Mouse (Mus musculus) ES-E14 (cell line): ENCODE data around the gene Bcl6b. TPM values are rescaled to one million over a fixed set of nuclear protein-coding genes. Genes with fewer than 3 reads are reported as not detected.
A peak's percentile ranks its signal among the peaks of the same experiment; 100 is the strongest.

Experiments
- DNase-seq: peaks from one replicate; pipeline ENCODE4 v3.0.0-alpha.2; 2013; ENCODE audit warnings: low read depth, low spot score
- H3K27ac ChIP-seq: 2 replicates; pipeline ENCODE4 v1.5.1; 2012; ENCODE audit warnings: low read depth, mild to moderate bottlenecking, low read length, moderate library complexity, mixed read lengths; ENCODE audit not compliant: poor library complexity, insufficient read depth, severe bottlenecking
- H3K36me3 ChIP-seq: 2 replicates; pipeline ENCODE4 v1.6.1; 2012; ENCODE audit warnings: mild to moderate bottlenecking, low read length, moderate library complexity, mixed read lengths; ENCODE audit not compliant: control insufficient read depth, poor library complexity, insufficient read depth, severe bottlenecking
- H3K4me1 ChIP-seq, 2 experiments: fragments of 150-350 bp in 1 of 2; sonication (generic) in 1 of 2; 2 replicates each; pipeline ENCODE4 v1.6.1; 2012; ENCODE audit warnings: low read length in 2 of 2, mild to moderate bottlenecking in 1 of 2, mixed read lengths in 1 of 2; ENCODE audit not compliant: control insufficient read depth in 2 of 2, insufficient read depth in 2 of 2, poor library complexity in 1 of 2
- H3K4me3 ChIP-seq, 2 experiments: fragments of 150-350 bp in 1 of 2; sonication (generic) in 1 of 2; 2 replicates each; pipeline ENCODE4 v1.5.1; 2012; ENCODE audit warnings: low read length in 2 of 2, low read depth in 1 of 2, mild to moderate bottlenecking in 1 of 2, mixed read lengths in 1 of 2; ENCODE audit not compliant: insufficient read depth in 1 of 2, poor library complexity in 1 of 2, severe bottlenecking in 1 of 2
- H3K9ac ChIP-seq: 2 replicates; pipeline ENCODE4 v1.6.1; 2012; ENCODE audit warnings: low read depth, mild to moderate bottlenecking, low read length, mixed read lengths; ENCODE audit not compliant: poor library complexity, insufficient read depth, severe bottlenecking
- H3K9me3 ChIP-seq: fragments of 150-350 bp; sonication (generic); 2 replicates; pipeline ENCODE4 v1.6.1; 2012; ENCODE audit warnings: low read depth, mild to moderate bottlenecking, low read length; ENCODE audit not compliant: control insufficient read depth, insufficient read depth
- CHD2 ChIP-seq: IDR thresholded peaks from 2 replicates; pipeline ENCODE4 v1.6.1; 2014; ENCODE audit warnings: mild to moderate bottlenecking, low read depth, low read length, inconsistent platforms
- HCFC1 ChIP-seq: IDR thresholded peaks from 2 replicates; pipeline ENCODE4 v1.6.1; 2012; ENCODE audit warnings: low read length, inconsistent platforms, borderline replicate concordance; ENCODE audit not compliant: insufficient read depth
- MAFK ChIP-seq: IDR thresholded peaks from 2 replicates; pipeline ENCODE4 v1.6.1; 2014; ENCODE audit warnings: mild to moderate bottlenecking, low read depth, low read length, inconsistent platforms; ENCODE audit not compliant: insufficient read depth
- ZC3H11A ChIP-seq: IDR thresholded peaks from 2 replicates; pipeline ENCODE4 v1.6.1; 2012; ENCODE audit warnings: low read depth, mild to moderate bottlenecking, inconsistent platforms, low read length, borderline replicate concordance
- ZNF384 ChIP-seq: IDR thresholded peaks from 2 replicates; pipeline ENCODE4 v1.6.1; 2012; ENCODE audit warnings: low read depth, low read length, inconsistent platforms
- in situ Hi-C, 2 experiments: fragments of 600-800 bp; cut with MboI; formaldehyde crosslinking; loops; one replicate each; pipeline ENCODE4 v1.15.1; 2025; ENCODE audit warnings: low sequenced_read_pairs in 2 of 2, inconsistent platforms in 1 of 2; ENCODE audit not compliant: unreplicated experiment in 2 of 2
- total RNA-seq: library from RNA; depleted of rRNA; stranded (reverse); fragments of 300-350 nt; gene quantifications from 2 replicates; pipeline ENCODE4 v1.2.3, GENCODE M21; 2012

Gene Bcl6b
- total RNA-seq, 1 experiment = 5.2 TPM

DNA sequence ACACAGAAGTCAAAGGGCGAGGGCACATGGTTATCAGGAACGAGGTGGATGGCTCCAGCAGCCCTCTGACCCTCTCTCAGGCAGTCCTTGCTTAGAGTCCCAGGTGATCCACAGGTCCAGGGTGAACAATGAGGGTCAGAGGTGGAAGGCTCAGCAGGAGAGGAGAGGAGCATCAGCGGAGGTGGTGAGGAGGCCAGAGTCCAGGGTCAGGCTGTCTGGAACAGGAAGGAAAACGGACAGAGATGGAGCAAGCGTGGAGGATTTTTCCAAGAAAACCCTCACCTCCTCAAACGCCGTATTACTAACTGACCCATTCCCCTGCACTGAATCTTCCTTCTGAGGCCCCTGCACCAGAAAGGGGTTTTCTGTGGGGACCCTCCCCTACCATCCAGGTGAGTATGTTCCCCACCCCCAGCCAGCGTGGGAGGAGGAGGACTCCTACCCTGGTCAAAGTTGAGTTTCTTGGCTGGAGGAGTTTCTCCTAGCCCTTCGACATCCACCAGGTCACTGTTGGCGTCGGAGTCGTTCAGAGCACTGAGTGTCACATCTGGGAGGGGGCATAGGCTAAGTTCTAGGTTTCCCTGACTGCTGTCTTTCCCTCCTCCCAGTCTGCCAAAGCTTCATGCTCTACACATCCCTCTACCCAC is 5.8 kb upstream of the Bcl6b start:
- no peak for DNase-seq
- in situ Hi-C loops = no loop called here
- H3K27ac ChIP-seq = no peak overlapping the region

GRCm38 (mm10) chr11:70234497-70234896 is 4.9 kb upstream of the Bcl6b start:
- peak overlapping the region; percentile 71; the same call in 1 of the 2 replicates for H3K27ac ChIP-seq
- TF ChIP-seq ZNF384 (no peak), MAFK (no peak), HCFC1 (no peak), ZC3H11A (no peak), CHD2 (no peak)
- H3K9me3 ChIP-seq = no peaks in the 10 kb centered on the region
- no peak overlapping the region for H3K4me3 ChIP-seq
- peaks cover 17 to 26% of the 10 kb centered on the region in 2 experiments for H3K4me1 ChIP-seq
- no peak for DNase-seq
- peaks cover 17% of the 10 kb centered on the region for H3K36me3 ChIP-seq
- in situ Hi-C loops = no loop called here
- peak overlapping the region; percentile 64; the same call in 1 of the 2 replicates for H3K9ac ChIP-seq

More for the DNA sequence above, 5.8 kb upstream of the Bcl6b start:
- 0 out of 2 replicates have a peak overlapping the region, but pooled peaks have one; percentile 13 for H3K9ac ChIP-seq
- peaks cover 17% of the 10 kb centered on the region for H3K36me3 ChIP-seq
- TF ChIP-seq HCFC1 = no peak
- no peak for TF ChIP-seq ZNF384
- TF ChIP-seq ZC3H11A = no peak
- no peak for TF ChIP-seq MAFK
- no peak for TF ChIP-seq CHD2
- no peak overlapping the region for H3K4me3 ChIP-seq
- H3K9me3 ChIP-seq = no peaks in the 10 kb centered on the region
- H3K4me1 ChIP-seq = peaks cover 14 to 25% of the 10 kb centered on the region in 2 experiments

DNA sequence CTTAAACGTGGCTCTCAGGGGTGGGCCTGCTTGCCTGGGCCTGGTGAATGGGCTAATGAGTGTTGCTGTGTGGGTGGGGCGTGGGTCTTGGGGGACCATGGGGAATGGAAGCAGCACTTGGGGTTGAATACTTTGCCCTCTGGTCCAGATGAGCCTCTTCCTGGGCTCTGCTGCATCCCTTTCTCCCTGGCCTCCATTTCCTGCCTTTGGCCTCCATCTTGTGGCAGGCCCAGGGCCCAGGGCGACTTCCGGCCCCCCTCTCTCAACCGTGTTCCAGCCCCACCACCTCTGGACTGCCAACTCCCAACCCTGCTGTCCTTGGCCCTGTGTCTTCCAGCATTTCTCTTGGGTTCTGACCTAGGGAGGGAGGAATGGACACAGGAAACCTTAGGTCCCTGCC is 4.4 kb upstream of the Bcl6b start:
- H3K27ac ChIP-seq = peak overlapping the region; percentile 71; the same call in 1 of the 2 replicates

DNA sequence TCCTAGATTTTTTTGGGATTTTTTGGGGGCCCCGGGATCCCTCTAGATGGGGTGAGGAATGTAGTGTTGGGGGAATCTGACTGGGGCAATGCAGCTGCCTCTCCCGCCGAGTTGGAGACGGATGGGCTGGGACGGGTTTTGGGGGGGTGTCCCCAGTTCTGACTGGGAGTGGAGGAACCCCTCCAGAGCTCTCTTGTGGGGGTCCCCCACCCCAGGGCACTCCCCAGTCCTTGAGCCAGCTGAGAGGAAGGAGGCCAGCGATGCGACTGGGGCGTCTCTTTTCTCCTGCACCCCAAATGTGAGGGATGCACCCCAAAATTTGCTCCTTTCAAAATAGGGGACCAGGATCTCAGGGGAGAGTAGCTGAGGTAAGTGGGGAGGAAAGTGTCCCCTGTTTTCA is 3.4 kb upstream of the Bcl6b start:
- TF ChIP-seq ZNF384 (no peak), MAFK (no peak), CHD2 (no peak), HCFC1 (no peak), ZC3H11A (no peak)
- peaks cover 9 to 29% of the 10 kb centered on the region in 2 experiments for H3K4me1 ChIP-seq

More for the DNA sequence above, 4.4 kb upstream of the Bcl6b start:
- no peak for DNase-seq
- in situ Hi-C loops = no loop called here
- Histone ChIP-seq H3K4me3 (peak overlapping the region in 1 of 2 experiments; percentile 30; a peak in 1 of 4 replicates), H3K9me3 (no peaks in the 10 kb centered on the region), H3K9ac (peak overlapping the region; percentile 64), H3K4me1 (peaks cover 17 to 26% of the 10 kb centered on the region in 2 experiments), H3K36me3 (peaks cover 17% of the 10 kb centered on the region)
- TF ChIP-seq CHD2 (no peak), ZC3H11A (peak; percentile 40; the same call in 1 of the 2 replicates)

More for the DNA sequence above, 3.4 kb upstream of the Bcl6b start:
- peak overlapping the region; percentile 54 to 60 for H3K4me3 ChIP-seq
- H3K9ac ChIP-seq = peak overlapping the region; percentile 81
- H3K36me3 ChIP-seq = peaks cover 15% of the 10 kb centered on the region
- no peaks in the 10 kb centered on the region for H3K9me3 ChIP-seq
- no peak for DNase-seq
- H3K27ac ChIP-seq = peak overlapping the region; percentile 46; the same call in 1 of the 2 replicates
- in situ Hi-C loops = no loop called here
